Mouse (Mus musculus): Measurements from ENCODE around the gene Stard9.

Gene Stard9

DNA sequence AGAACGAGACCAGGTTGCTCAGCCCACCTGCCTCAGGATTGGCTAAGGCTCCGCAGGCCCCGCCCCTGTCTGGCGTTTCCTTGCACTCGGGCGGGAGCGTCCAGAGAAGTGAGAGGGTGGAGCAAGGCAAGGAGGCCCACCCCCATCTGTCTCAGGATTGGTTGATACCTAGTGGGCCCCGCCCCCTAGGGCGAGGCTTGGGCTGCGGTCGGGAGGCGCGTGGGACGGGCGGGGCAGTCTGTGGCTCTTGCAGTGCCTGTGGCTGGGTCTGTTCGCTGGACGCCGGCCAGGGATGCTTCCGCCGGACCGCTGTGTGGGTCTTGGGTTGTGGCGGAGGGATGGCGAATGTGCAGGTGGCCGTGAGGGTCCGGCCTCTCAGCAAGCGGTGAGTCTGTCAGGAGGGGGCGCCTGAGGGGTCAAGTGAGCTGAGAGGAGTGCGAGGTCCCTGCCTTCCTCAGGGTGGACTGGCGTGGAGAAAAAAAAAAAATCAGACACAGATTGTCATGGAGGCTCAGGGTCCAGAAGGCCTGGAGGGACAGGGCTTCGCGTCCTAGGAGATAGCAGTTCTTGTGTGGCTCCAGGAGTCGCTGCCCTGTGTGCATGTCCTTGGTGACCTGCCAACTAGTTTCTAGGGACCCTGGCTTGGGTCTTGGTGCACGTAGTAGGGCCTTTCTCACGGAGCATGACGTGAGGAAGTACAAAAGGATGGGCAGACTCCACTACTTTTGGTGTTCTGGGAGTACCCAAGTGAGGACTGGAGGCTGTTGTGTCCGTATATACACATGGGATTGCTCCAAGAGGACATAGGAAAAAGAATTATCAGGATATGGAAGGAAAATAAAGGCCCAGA is at the start of gene Stard9:
TSS of gene Stard9 (plus strand) at position 236 of the 850 bp plus-strand sequence.
- DNase-seq: peak; percentile 96 to 99

DNA sequence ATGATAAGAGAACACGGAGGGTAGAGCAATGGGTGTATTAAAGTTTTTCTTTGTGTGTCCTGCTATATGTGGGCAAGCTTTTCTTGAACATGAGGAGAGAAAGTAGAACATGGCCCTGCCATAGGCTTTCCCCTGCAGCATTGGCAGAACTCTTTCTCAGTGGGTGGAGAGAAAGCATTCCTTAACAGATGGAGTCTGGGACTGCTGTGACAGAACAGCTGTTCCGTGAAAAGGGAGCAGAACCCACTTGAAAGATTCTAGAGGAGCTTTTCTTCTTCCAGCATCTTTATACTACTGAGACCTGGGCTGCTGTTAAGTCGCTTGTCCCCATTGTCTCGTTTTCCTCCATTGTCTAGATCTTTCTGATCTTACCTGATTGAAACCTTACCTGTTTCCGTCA is 39.2 kb upstream of the Stard9 start:
- DNase-seq: no peak

DNA sequence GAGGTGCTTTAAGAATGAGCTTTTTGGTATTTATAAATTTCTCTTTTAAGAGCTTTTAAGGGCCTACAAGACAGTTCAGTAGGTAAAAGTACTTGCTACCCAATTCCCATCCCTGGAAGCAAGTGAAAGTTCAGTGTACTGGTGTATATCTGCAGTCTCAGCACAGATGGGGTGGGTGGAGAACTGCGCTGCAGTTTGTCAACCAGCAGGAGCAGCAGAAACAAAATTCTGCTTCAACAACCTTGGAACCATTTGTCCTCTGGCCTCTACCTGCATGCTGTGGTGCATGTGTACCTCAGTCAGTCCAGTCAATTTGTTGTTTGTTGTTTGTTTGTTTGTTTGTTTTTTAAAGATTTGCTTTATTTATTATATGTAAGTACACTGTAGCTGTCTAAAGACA is 36.7 kb upstream of the Stard9 start:
- DNase-seq: no peak

DNA sequence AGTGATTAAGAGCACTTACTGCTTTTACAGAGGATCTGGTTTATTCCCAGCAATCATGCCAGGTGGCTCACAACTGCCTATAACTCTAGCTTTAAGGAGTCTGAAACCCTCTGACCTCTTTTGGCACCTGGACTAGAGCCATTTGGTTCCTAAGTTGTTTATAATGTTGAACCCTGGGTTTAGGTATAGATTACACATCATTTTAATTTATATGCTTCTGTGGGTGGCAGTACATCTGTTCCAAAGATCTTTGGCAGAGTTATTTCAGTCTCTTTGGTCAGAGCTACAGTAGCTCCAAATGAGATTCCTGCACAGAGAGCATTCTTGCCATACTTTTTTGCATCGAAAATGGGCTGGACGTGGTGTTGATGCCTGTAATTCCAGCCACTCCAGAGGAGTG is 31.2 kb upstream of the Stard9 start:
- DNase-seq: no peak

DNA sequence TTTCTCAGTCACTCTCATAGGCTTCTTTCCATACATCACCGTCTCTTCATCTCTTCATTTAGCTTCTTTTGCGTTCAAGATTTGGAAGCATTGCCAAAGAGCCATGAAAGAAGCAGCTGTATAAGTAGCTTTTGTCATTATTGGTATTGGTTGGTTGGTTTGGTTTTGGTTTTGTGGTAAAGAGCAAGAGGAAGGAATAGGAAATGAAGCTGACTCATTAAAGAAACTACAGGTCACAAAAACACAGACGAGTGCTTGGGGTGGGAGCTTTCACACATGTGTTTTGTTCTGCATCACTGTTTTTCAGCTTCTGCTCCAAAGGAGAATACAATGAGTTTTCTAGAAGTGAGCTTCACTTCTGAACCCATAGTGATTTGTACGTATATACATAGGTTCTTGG is 29.4 kb upstream of the Stard9 start:
- DNase-seq: no peak

DNA sequence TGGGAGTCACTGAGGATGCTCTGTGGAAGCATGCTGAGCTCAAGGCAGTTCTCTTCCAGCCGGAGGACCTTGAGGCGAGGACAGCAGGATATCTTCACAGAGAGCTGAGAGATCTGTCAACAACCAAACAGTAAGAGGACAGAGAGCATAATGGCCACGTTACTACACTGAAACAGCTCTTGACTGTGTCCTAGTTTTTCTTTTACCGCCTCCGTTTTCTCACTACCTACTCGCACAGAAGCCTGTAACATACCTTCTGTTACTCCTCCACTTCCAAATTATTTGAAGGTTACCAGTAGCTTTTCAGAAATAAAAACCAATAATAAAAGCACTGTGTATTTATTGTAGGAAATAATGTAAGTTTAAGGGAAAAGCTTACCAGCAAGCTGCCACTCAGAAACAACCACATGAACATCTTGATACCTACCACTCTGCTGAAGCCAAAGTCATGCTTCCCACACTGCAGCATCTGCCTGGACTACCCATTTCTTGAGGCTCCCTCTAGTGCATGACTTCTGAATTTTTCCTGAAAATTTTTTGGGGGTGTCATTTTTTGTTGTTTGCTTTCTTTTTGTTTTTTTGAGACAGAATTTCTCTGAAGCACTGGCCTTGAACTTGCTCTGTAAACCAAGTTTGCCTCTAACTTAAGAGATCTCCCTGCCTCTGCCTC is 22.8 kb upstream of the Stard9 start:
- no peak for DNase-seq

DNA sequence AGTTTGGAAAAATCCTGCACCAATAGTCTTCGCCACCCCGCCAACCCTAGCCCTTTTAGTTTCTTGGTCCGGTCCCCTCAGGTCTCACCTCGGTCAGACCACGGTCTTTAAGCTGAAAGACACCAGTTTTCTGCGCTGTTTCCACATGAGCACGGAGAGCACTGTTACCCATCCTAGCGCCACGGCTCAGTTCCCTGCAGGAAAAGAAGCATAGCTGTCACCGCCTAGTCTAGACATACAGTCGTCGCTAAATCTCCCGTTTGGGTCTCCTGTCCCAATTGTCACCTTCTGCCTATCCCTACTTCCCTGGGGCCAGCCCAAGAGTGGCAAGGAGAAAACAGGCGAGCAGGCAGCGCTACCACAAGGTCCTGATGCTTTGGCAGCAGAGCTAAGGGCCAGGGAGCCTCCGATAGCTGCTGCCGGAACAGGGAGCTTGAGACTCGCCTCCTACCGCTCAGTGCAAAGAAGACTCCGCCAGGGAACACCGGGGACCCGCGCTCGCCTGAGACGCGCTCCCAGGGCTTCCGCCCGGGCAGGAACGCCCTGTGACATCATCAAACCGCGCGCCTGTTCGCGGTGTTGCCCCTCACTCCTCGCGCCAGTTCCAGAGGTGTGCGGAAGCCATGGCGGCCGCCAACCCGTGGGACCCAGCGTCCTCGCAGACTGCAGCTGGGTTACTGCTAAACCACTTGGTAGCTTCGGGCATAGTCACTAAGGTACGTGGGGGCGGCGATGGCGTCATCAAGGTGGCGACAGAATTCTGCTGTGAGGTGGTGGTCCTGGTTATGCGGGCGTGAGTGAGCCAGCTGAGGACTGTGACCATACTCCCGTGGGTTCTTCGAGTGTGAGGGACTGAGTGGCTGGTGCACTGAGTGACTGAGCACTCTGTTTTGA is 19.8 kb upstream of the Stard9 start, which contains the start of the genes Haus2 and Lrrc57:
TSS of gene Haus2 (plus strand) at position 554 of the 894 bp plus-strand sequence.
TSS of gene Lrrc57 (minus strand) at position 691 of the 894 bp plus-strand sequence.
- peak; percentile 94 for DNase-seq

- no peak for DNase-seq
Observed at GRCm38 (mm10) chr2:120616279-120617163, 12.4 kb upstream of the Stard9 start.

DNA sequence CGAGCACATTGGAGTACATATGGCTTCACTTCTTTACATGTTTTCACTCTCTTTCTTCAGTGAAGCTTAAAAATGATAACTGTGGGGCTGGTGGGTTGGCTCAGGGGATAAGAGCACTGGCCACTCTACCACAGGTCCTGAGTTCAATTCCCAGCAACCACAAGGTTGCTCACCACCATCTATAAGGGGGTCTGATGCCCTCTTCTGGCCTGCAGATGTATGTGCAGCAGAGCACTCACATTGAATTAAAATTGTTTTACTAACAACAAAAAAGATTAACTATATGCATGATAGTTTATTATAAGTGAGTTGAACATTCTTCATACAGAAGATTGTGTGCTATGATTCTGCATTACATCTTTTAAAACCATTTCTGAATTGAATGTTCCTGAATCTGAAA is 9.4 kb upstream of the Stard9 start:
- DNase-seq: no peak

GRCm38 (mm10) chr2:120622920-120623319 is 6.0 kb upstream of the Stard9 start:
- DNase-seq: no peak

GRCm38 (mm10) chr2:120628076-120628865 is 650 bp upstream of the Stard9 start:
- DNase-seq: no peak

- DNase-seq: no peak
Observed at GRCm38 (mm10) chr2:120630246-120630645, 1.3 kb downstream of the Stard9 start.

GRCm38 (mm10) chr2:120630655-120631054 is 1.7 kb downstream of the Stard9 start:
- DNase-seq: peak in 1 of 2 experiments; percentile 7

- no peak for DNase-seq
Observed at GRCm38 (mm10) chr2:120631521-120631920, 2.6 kb downstream of the Stard9 start.

GRCm38 (mm10) chr2:120631957-120632356 is 3.0 kb downstream of the Stard9 start:
- DNase-seq: no peak

DNA sequence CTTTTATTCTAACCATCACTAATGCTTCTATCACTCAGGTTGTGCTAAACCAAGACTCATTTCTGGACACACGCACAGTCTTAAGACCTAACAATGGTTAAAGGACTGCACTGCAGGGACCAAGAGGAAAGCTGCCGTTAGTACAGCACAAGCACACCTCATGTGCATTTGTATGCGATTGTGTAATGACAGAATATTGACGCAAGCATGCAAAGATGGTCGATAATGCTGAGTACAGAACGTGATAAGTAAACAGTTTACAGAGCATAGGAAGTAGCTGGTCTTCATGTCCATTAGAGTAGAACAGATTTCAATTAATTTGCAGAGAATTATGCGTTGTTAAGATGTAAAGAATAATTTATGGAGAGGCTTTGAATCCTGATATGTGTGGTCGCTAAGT is 11.9 kb downstream of the Stard9 start:
- no peak for DNase-seq

DNA sequence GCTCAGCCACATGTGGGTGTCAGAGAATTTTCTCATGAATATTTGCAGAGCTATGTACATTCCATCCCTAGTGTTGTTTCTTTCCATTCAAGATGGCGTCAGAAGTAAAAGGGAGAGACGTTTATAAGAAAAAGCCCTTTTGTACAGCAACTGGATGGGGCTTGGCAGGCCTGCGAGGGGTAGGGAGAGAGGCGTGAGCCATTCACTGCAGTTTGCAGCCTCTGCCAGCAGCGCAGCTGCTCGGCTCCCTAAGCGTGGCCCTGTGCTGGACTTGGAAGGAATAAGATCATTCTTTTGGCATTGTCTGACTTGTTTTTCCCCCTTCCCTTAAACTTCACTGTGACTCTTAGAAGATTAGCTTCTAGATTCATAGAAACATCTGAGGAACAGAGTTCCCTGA is 14.9 kb downstream of the Stard9 start:
- DNase-seq: peak in 1 of 2 experiments; percentile 12

DNA sequence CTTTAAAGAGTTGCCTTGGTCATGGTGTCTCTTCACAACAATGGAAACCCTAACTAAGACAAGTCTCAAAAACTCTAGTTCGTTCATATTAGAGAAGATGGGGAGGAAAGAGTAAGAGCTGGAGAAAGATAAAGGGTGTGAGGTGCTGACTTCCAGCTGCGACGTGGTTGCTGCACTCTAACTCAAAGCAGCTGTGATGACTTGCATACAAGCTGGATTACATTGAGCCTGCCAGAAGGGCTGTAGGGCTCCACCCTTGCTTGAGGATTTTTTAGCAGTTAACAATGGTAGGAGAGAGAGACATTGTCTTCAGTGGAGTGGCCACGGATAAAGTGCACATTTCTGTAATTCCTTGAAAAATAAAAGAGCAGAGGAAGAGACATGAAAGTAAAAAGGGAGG is 17.9 kb downstream of the Stard9 start:
- DNase-seq: no peak

DNA sequence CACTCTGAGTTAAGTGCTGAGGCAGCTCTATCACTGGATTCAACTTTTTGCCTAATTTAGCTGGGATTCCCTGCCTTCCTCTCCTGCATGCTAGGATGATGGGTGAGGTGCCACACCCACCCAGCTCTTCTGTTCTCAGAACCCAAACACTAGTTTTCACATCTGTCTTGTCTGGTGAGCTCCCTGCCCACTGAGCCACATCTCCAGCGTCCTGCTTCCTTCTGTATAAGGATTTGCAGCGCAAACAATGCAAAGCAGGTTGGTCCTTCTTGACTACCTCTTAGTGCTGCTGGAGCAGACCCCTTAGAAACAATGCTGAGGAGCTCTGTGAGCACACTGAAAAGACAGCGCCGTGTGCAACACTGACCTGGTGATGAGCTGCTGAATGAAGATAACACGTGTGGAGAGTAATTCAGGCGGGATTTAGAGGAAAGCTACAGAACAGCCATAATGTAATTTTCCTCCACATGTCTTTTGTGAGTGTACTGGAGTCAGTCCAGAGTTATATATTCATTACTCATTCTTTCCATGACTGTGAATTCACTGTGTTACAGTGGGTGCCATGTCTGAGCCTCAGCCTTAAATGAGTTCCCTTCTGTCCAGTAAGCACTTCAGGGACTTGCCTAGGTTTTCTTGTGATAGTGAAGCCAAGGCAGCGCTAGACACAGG is 23.5 kb downstream of the Stard9 start:
- no peak for DNase-seq

DNA sequence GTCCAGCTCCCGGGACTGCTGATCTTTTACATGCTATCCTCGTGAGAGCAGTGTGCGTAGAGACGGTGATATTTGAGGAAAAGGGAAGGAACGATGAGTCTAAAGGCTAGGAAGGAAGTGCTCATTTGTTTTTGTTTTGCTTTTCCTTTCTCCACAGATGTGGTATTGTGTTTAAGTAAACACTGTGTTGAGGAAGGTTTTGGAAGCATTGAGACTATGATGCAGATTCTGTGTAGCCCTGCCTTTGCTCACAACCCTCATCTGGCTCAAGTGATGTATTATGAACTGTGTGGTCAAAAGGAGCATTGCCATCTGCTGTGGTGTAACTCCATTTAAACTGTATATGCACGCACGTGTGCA is 24.0 kb downstream of the Stard9 start:
- no peak for DNase-seq

- DNase-seq: no peak
Observed at GRCm38 (mm10) chr2:120654693-120655092, 25.8 kb downstream of the Stard9 start.

Measured in cerebellum, postnatal 25 days (tissue).